Mouse (Mus musculus) granulocyte monocyte progenitor cell, adult 5-6 weeks (primary cell): ENCODE data around the gene Olfr1177-ps. TPM values are rescaled to one million over a fixed set of nuclear protein-coding genes. Genes with fewer than 3 reads are reported as not detected.

Experiments
- ATAC-seq: replicated peaks from 2 replicates; pipeline ENCODE4 v1.8.0; 2016; ENCODE audit warnings: mild to moderate bottlenecking, moderate TSS enrichment, inconsistent platforms; ENCODE audit not compliant: poor library complexity, severe bottlenecking
- total RNA-seq, 2 experiments: library from RNA; stranded (forward) in 1 of 2; stranded (reverse) in 1 of 2; fragments of 200-712, 200-1000 nt in 1 of 2; fragments of >200 nt in 1 of 2; fragmentation: Nextera tagmentation in 1 of 2; gene quantifications; 2 replicates each; pipeline ENCODE4 v1.2.3; 2014 to 2017

Olfr1177-ps gene
- total RNA-seq (2014; fragmentation: Nextera tagmentation) (not detected in 2 replicates), total RNA-seq (2017) (not detected in 2 replicates)

- no peak for ATAC-seq
These were observed at the start of gene Olfr1177-ps for GRCm38 (mm10) chr2:88346392-88346791. Gene Olfr1177-ps (minus strand): TSS chr2:88346492.

DNA sequence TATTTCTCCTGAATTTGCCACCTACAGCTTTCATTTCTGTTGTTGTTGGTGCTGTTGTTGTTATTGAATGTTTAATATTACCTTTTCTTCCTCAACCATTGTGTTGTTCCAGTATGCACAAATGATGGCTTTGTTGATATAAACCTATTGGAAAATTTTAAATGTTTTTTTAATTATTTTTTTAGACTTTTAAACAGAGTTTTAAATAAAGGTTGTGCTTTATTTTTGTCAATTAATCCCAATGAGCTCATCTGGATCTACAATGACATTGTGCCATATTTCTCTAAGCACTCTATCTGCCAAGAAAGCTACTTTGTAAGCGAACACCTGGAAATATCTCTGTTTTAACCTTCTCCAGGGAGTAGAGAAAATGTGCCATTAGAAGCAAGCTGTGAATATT is 40.5 kb upstream of the Olfr1177-ps start, which contains the start of gene Olfr1178:
TSS of gene Olfr1178 (plus strand) at position 301 of the 400 bp plus-strand sequence.
- ATAC-seq, result no peak

- ATAC-seq, result peak; percentile 55; the same call in 1 of the 2 replicates
These were observed 10.0 kb upstream of the Olfr1177-ps start for GRCm38 (mm10) chr2:88356304-88356703.

- ATAC-seq, result no peak
These were observed 9.9 kb downstream of the Olfr1177-ps start, which contains the start of gene Olfr1176 for GRCm38 (mm10) chr2:88336421-88336820. Gene Olfr1176 (plus strand): TSS chr2:88336721.

DNA sequence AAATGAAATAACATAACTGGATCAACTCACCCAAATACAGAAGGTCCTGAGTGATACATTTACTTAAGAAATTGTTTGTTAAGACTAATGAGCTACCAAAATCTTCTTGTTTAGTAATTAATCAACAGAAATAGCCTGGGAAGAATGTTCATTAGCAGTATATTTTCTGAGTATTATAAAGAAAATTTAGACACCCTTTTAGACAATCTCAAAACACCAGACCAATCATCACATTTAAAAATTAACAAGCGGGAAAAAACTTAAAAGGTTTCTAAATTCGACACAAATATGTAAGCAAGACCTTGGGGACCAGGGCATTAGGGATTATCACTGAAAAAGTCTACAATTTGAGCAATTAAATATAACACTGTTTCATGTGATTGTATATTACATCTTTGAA is 19.2 kb downstream of the Olfr1177-ps start, which contains the start of gene Olfr1175-ps:
TSS of gene Olfr1175-ps (minus strand) at position 101 of the 400 bp plus-strand sequence.
- ATAC-seq, result no peak

GRCm38 (mm10) chr2:88315035-88315434 is 31.3 kb downstream of the Olfr1177-ps start, which contains the start of gene Olfr1174-ps:
Gene Olfr1174-ps (minus strand): TSS chr2:88315135.
- no peak for ATAC-seq

Other genes starting within 250 kb of the Olfr1177-ps start
- gene Olfr1166, start 218.2 kb downstream of the Olfr1177-ps start, total RNA-seq (2014; fragmentation: Nextera tagmentation), result not detected in 2 replicates
- gene Olfr1166, start 218.2 kb downstream of the Olfr1177-ps start, total RNA-seq (2017), result not detected in 2 replicates
- gene Olfr1167, start 191.3 kb downstream of the Olfr1177-ps start, total RNA-seq (2014; fragmentation: Nextera tagmentation), result not detected in 2 replicates
- gene Olfr1167, start 191.3 kb downstream of the Olfr1177-ps start, total RNA-seq (2017), result not detected in 2 replicates
- not detected in 2 replicates for gene Olfr1168, start 164.6 kb downstream of the Olfr1177-ps start, total RNA-seq (2014; fragmentation: Nextera tagmentation)
- gene Olfr1168, start 164.6 kb downstream of the Olfr1177-ps start, total RNA-seq (2017), result not detected in 2 replicates
- not detected in 2 replicates for gene Olfr1170, start 118.2 kb downstream of the Olfr1177-ps start, total RNA-seq (2014; fragmentation: Nextera tagmentation)
- gene Olfr1170, start 118.2 kb downstream of the Olfr1177-ps start, total RNA-seq (2017), result not detected in 2 replicates
- not detected in 2 replicates for gene Olfr1173, start 66.6 kb downstream of the Olfr1177-ps start, total RNA-seq (2014; fragmentation: Nextera tagmentation)
- gene Olfr1173, start 66.6 kb downstream of the Olfr1177-ps start, total RNA-seq (2017), result not detected in 2 replicates
- gene Olfr1174-ps, start 31.4 kb downstream of the Olfr1177-ps start, total RNA-seq (2014; fragmentation: Nextera tagmentation), result not detected in 2 replicates
- not detected in 2 replicates for gene Olfr1174-ps, start 31.4 kb downstream of the Olfr1177-ps start, total RNA-seq (2017)
- not detected in 2 replicates for gene Olfr1175-ps, start 19.3 kb downstream of the Olfr1177-ps start, total RNA-seq (2014; fragmentation: Nextera tagmentation)
- not detected in 2 replicates for gene Olfr1175-ps, start 19.3 kb downstream of the Olfr1177-ps start, total RNA-seq (2017)
- not detected in 2 replicates for gene Olfr1176, start 9.8 kb downstream of the Olfr1177-ps start, total RNA-seq (2014; fragmentation: Nextera tagmentation)
- gene Olfr1176, start 9.8 kb downstream of the Olfr1177-ps start, total RNA-seq (2017), result not detected in 2 replicates
- not detected in 2 replicates for gene Olfr1178, start 40.6 kb upstream of the Olfr1177-ps start, total RNA-seq (2014; fragmentation: Nextera tagmentation)
- not detected in 2 replicates for gene Olfr1178, start 40.6 kb upstream of the Olfr1177-ps start, total RNA-seq (2017)
- not detected in 2 replicates for gene Olfr1179, start 60.0 kb upstream of the Olfr1177-ps start, total RNA-seq (2014; fragmentation: Nextera tagmentation)
- gene Olfr1179, start 60.0 kb upstream of the Olfr1177-ps start, total RNA-seq (2017), result not detected in 2 replicates
- gene Olfr1180, start 72.7 kb upstream of the Olfr1177-ps start, total RNA-seq (2014; fragmentation: Nextera tagmentation), result not detected in 2 replicates
- not detected in 2 replicates for gene Olfr1180, start 72.7 kb upstream of the Olfr1177-ps start, total RNA-seq (2017)
- not detected in 2 replicates for gene Olfr1181, start 79.7 kb upstream of the Olfr1177-ps start, total RNA-seq (2014; fragmentation: Nextera tagmentation)
- not detected in 2 replicates for gene Olfr1181, start 79.7 kb upstream of the Olfr1177-ps start, total RNA-seq (2017)
- gene Gm13757, start 102.6 kb upstream of the Olfr1177-ps start, total RNA-seq (2014; fragmentation: Nextera tagmentation), result not detected in 2 replicates
- not detected in 2 replicates for gene Gm13757, start 102.6 kb upstream of the Olfr1177-ps start, total RNA-seq (2017)
- not detected in 2 replicates for gene Olfr1183, start 108.4 kb upstream of the Olfr1177-ps start, total RNA-seq (2014; fragmentation: Nextera tagmentation)
- gene Olfr1183, start 108.4 kb upstream of the Olfr1177-ps start, total RNA-seq (2017), result not detected in 2 replicates
- gene Olfr1184, start 137.1 kb upstream of the Olfr1177-ps start, total RNA-seq (2014; fragmentation: Nextera tagmentation), result not detected in 2 replicates
- gene Olfr1184, start 137.1 kb upstream of the Olfr1177-ps start, total RNA-seq (2017), result not detected in 2 replicates
- not detected in 2 replicates for gene Olfr1185-ps1, start 146.8 kb upstream of the Olfr1177-ps start, total RNA-seq (2014; fragmentation: Nextera tagmentation)
- gene Olfr1185-ps1, start 146.8 kb upstream of the Olfr1177-ps start, total RNA-seq (2017), result not detected in 2 replicates
- gene Olfr1186, start 172.1 kb upstream of the Olfr1177-ps start, total RNA-seq (2014; fragmentation: Nextera tagmentation), result not detected in 2 replicates
- not detected in 2 replicates for gene Olfr1186, start 172.1 kb upstream of the Olfr1177-ps start, total RNA-seq (2017)
- not detected in 2 replicates for gene Olfr1188, start 210.4 kb upstream of the Olfr1177-ps start, total RNA-seq (2014; fragmentation: Nextera tagmentation)
- gene Olfr1188, start 210.4 kb upstream of the Olfr1177-ps start, total RNA-seq (2017), result not detected in 2 replicates
- not detected in 2 replicates for gene Olfr1189, start 240.0 kb upstream of the Olfr1177-ps start, total RNA-seq (2014; fragmentation: Nextera tagmentation)
- gene Olfr1189, start 240.0 kb upstream of the Olfr1177-ps start, total RNA-seq (2017), result not detected in 2 replicates